Mouse (Mus musculus): ENCODE data around the gene Ccdc87.

- TF ChIP-seq CTCF (IDR thresholded peaks at IDR 0.05; ENCODE audit: low read depth, low read length) (no peak), EP300 (IDR thresholded peaks at IDR 0.05; ENCODE audit: insufficient read depth, low read depth, low read length) (no peak), POLR2A (IDR thresholded peaks at IDR 0.05; ENCODE audit: insufficient read depth, low read length) (no peak)
Observed at GRCm38 (mm10) chr19:4803283-4803682, 35.9 kb upstream of the Ccdc87 start.
